Mouse (Mus musculus) lung, postnatal 0 days (tissue): ENCODE measurements around the gene Lkaaear1.

ENCODE experiments used
- CTCF ChIP-seq: IDR thresholded peaks from 2 replicates; pipeline ENCODE4 v1.5.1; 2016; ENCODE audit warnings: antibody characterized with exemption, mild to moderate bottlenecking
- EP300 ChIP-seq: IDR thresholded peaks from 2 replicates; pipeline ENCODE4 v1.6.1; 2016; ENCODE audit warnings: antibody characterized with exemption, mild to moderate bottlenecking, control low read depth

GRCm38 (mm10) chr2:181716991-181717390 lies 18.7 kb upstream of the Lkaaear1 start:
- TF ChIP-seq EP300 (no peak), CTCF (no peak)
